Mouse (Mus musculus) T-helper 17 cell (primary cell): Measurements from ENCODE around the gene Gm3542.

Source experiments
- in situ Hi-C, 2 experiments: fragments of 300-600 bp; cut with MboI, MseI; formaldehyde crosslinking; loops; 1 replicate in 1 of 2; 2 replicates in 1 of 2; pipeline ENCODE4 v1.15.1; 2025; ENCODE audit warnings: high pct_unique_total_duplicates in 2 of 2

The Gm3542 gene

GRCm38 (mm10) chr14:5334828-5335227 lies at the start of gene Gm3542:
Gm3542 (minus strand) TSS chr14:5334928.
- in situ Hi-C loops, result loop anchor here in 1 of 2 experiments (25.0 kb wide), 1 partner anchor 827 kb away; no protein-coding TSS in a partner anchor
